Mouse (Mus musculus): ENCODE data around the gene Ehbp1l1.

Gene Ehbp1l1

GRCm38 (mm10) chr19:5725767-5726515, at the start of gene Ehbp1l1:
Ehbp1l1 (minus strand) TSS chr19:5726317.
- ATAC-seq (ENCODE audit: insufficient number of reproducible peaks, low FRiP score, low TSS enrichment): no peak

- peak; percentile 89; the same call in 1 of the 2 replicates for ATAC-seq (ENCODE audit: insufficient number of reproducible peaks, low FRiP score, low TSS enrichment)
Observed at GRCm38 (mm10) chr19:5770925-5771860, 45.1 kb upstream of the Ehbp1l1 start, which contains the start of gene Scyl1. Scyl1 (minus strand) TSS chr19:5771419.

- ATAC-seq (ENCODE audit: insufficient number of reproducible peaks, low FRiP score, low TSS enrichment): no peak
Observed at GRCm38 (mm10) chr19:5770311-5770710, 44.2 kb upstream of the Ehbp1l1 start.

DNA sequence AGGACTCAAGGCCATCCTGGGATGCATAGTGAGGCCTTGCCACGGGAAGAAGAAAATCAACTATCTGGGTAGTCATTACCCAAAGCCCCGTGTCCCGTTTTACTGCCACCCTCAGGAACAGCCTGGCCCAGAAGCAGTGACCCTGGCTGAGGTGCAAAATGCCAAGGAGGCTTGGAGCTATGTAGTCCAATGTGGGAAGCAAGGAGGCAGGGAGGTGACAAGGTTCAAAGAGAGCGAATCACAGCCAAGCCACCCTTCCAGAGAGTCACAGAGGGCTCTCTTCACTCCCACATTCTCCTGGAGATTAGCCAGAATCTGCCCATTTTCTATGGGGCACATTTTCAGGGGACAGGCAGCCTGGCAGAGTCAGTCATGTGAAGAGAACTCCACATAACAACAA, 41.2 kb upstream of the Ehbp1l1 start:
- ATAC-seq (ENCODE audit: insufficient number of reproducible peaks, low FRiP score, low TSS enrichment): no peak

GRCm38 (mm10) chr19:5763163-5763562, 37.0 kb upstream of the Ehbp1l1 start:
- no peak for ATAC-seq (ENCODE audit: insufficient number of reproducible peaks, low FRiP score, low TSS enrichment)

DNA sequence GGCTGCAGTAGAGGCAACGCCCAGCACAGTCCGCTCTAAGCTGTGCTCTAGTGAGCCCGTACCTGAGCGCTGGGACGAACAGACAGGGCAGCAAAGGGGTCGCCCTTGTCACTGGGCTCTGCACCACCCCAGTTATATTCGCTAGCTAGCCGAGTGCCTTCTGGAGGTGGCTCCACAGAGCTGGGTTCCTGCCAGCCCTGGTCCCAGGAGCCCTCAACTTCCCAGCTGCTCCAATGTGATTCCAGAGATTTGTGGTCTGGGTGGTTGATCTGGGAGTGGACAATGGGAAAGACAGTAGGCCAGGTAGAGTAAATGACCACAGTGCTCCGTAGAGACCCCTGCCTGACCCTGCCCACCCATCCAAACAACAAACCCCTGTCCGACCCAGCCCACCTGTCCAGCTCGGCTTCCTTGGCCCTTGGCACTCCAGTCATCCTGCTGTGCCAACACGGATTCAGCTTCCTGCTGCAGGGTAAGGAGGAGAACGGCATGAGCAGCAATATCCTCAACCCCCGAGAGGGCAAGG, 32.8 kb upstream of the Ehbp1l1 start:
- ATAC-seq (ENCODE audit: insufficient number of reproducible peaks, low FRiP score, low TSS enrichment): no peak

GRCm38 (mm10) chr19:5756991-5757636, 31.0 kb upstream of the Ehbp1l1 start:
- no peak for ATAC-seq (ENCODE audit: insufficient number of reproducible peaks, low FRiP score, low TSS enrichment)

GRCm38 (mm10) chr19:5756321-5756985, 30.3 kb upstream of the Ehbp1l1 start:
- ATAC-seq (ENCODE audit: insufficient number of reproducible peaks, low FRiP score, low TSS enrichment): no peak

DNA sequence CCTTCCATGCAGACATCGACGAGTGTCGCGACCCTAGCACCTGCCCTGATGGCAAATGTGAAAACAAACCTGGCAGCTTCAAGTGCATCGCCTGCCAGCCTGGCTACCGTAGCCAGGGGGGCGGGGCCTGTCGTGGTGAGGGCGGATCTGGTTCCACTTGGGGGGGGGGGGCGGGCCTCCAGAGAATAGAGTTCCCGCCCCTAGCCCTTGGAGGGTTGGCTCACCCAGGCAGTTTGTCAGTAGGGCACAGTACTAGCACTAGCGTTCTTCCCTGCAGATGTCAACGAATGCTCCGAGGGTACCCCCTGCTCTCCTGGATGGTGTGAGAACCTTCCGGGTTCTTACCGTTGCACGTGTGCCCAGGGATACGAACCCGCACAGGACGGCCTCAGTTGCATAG, 25.6 kb upstream of the Ehbp1l1 start:
- no peak for ATAC-seq (ENCODE audit: insufficient number of reproducible peaks, low FRiP score, low TSS enrichment)

DNA sequence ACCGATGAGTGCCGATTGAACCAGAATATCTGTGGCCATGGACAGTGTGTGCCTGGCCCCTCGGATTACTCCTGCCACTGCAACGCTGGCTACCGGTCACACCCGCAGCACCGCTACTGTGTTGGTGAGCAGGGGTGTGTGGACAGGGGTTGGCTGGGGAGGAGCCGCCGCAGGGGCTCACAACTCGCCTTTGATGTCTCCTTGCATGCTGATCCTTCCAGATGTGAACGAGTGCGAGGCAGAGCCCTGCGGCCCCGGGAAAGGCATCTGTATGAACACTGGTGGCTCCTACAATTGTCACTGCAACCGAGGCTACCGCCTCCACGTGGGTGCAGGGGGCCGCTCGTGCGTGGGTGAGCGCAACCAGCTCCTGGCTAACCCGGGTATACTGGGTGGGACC, 24.8 kb upstream of the Ehbp1l1 start:
- ATAC-seq (ENCODE audit: insufficient number of reproducible peaks, low FRiP score, low TSS enrichment): no peak

GRCm38 (mm10) chr19:5749476-5749875, 23.4 kb upstream of the Ehbp1l1 start:
- ATAC-seq (ENCODE audit: insufficient number of reproducible peaks, low FRiP score, low TSS enrichment): no peak

DNA sequence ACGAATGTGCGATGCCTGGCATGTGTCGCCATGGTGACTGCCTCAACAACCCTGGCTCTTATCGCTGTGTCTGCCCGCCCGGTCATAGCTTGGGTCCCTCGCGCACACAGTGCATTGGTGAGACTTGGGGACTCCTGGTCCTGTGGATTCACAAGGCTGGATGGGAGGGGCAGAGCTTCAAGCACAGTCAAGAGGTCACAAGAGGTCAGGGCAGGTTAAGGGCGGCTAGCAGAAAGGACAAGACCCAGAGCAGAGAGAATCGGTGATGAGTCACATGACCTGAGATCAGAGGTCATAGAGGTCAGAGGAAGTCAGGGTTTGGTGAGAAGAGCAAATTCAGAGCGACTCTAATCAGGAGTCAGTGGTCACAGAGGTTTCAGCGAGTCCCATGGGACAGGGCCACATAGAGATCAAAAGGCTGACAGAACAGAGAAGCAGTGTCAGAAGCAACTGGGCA, 20.8 kb upstream of the Ehbp1l1 start:
- ATAC-seq (ENCODE audit: insufficient number of reproducible peaks, low FRiP score, low TSS enrichment): no peak

DNA sequence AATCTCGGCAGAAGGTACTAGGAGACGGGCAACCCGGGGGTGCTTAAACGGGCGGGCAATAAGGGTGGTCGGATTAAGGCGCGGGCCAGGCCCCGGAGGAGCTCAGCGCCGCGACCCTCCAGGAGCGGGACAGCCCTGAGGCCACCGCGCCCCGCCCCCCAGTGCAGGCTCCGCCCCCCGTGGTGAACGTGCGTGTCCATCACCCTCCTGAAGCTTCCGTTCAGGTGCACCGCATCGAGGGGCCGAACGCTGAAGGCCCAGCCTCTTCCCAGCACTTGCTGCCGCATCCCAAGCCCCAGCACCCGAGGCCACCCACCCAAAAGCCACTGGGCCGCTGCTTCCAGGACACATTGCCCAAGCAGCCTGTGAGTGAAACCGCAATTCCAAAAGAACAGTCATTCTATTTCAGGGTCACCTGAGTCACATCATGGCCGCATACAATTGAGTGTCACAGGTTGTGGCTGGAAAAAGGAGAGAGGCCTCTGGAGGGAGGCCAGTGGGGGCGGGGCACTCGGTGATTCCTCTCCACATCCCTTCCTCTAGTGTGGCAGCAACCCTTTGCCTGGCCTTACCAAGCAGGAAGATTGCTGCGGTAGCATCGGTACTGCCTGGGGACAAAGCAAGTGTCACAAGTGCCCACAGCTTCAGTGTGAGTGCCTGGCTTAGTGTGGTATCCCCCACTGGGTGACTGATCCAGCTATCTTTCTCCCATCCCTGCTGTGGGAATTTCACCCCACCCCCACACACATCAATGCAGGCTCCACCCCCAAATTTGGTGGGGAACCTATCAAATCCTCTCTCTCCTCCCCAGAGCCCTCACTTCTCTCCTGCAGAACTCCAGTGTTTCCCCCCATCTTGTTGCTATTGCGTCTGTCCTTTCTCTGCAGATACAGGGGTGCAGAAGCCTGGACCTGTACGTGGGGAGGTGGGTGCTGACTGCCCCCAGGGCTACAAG, 19.9 kb upstream of the Ehbp1l1 start:
- ATAC-seq (ENCODE audit: insufficient number of reproducible peaks, low FRiP score, low TSS enrichment): no peak

- no peak for ATAC-seq (ENCODE audit: insufficient number of reproducible peaks, low FRiP score, low TSS enrichment)
Observed at GRCm38 (mm10) chr19:5743576-5743975, 17.5 kb upstream of the Ehbp1l1 start.

- peak; percentile 16; the same call in 1 of the 2 replicates for ATAC-seq (ENCODE audit: insufficient number of reproducible peaks, low FRiP score, low TSS enrichment)
Observed at GRCm38 (mm10) chr19:5742241-5742641, 16.1 kb upstream of the Ehbp1l1 start.

DNA sequence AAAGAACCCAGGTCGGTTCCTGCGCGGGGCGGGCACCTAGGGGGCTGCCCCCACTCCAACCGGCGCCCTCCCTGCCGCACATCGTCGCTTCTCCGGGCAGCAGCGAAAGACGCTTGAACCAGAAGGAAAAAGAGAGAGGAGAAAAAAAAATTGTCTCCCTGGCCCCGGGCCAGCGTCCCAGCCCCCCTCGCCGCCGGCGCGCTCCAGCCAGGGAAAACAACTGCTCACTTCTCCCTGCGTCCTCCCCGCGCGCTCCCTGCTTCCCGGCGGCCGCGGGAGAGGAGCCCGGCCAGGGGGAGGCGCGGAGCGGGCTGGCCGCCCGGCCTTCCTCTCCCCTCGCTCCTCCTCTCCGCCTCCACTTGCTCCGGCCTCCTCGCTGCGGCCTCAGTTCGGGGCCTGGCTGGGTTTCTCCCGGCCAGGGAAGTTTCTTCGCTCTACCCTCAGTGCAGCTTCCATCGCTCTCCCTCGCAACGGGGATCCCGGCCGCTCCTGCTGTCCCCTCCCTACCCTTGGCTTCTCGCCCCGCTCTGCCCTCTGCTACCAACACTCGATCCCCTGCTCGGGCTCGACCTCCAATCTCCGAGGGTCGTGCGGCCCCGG, 15.6 kb upstream of the Ehbp1l1 start:
- ATAC-seq (ENCODE audit: insufficient number of reproducible peaks, low FRiP score, low TSS enrichment): peak; percentile 58; the same call in 1 of the 2 replicates

- no peak for ATAC-seq (ENCODE audit: insufficient number of reproducible peaks, low FRiP score, low TSS enrichment)
Observed at GRCm38 (mm10) chr19:5740320-5741317, 14.5 kb upstream of the Ehbp1l1 start, which contains the start of gene Ltbp3. Ltbp3 (plus strand) TSS chr19:5740904.

Measured in cerebellum, adult (tissue).